Mouse (Mus musculus) A20 (cell line): ENCODE results near the gene Gm20929.
"Not testable (repeated sequence)": the region's sequence is repeated elsewhere in the genome, so short reads cannot be mapped to it uniquely, and the experiment has no call there.

Experiments used
- DNase-seq: peaks from one replicate; pipeline ENCODE4 v3.0.0-alpha.2; 2011; ENCODE audit warnings: low read depth, low spot score

Gm20929 gene

GRCm38 (mm10) chrY:53843649-53844048 lies at the start of gene Gm20929:
Gene Gm20929 (plus strand): TSS chrY:53843949.
- not testable (repeated sequence) for DNase-seq
